Mouse (Mus musculus) erythroblast, embryonic 14.5 days (primary cell): ENCODE data around the gene Klf6. TPM values are rescaled to one million over a fixed set of nuclear protein-coding genes. Genes with fewer than 3 reads are reported as not detected.

Experiments
- H3K27me3 ChIP-seq: 2 replicates; pipeline ENCODE4 v1.6.1; 2012; ENCODE audit warnings: inconsistent platforms; ENCODE audit not compliant: control insufficient read depth
- H3K36me3 ChIP-seq: 2 replicates; pipeline ENCODE4 v1.6.1; 2012; ENCODE audit warnings: mild to moderate bottlenecking, inconsistent platforms; ENCODE audit not compliant: control insufficient read depth
- H3K4me1 ChIP-seq: 2 replicates; pipeline ENCODE4 v1.6.1; 2012; ENCODE audit warnings: inconsistent platforms; ENCODE audit not compliant: control insufficient read depth
- H3K4me3 ChIP-seq: replicated peaks from 2 replicates; pipeline ENCODE3; 2012; ENCODE audit warnings: moderate library complexity, mild to moderate bottlenecking, inconsistent platforms
- H3K9me3 ChIP-seq: 2 replicates; pipeline ENCODE4 v1.6.1; 2012; ENCODE audit warnings: low read length, inconsistent platforms, mixed read lengths; ENCODE audit not compliant: control insufficient read depth
- GATA1 ChIP-seq: IDR thresholded peaks from 2 replicates; pipeline ENCODE4 v1.6.1; 2012; ENCODE audit warnings: low read length, inconsistent platforms, mixed read lengths
- TAL1 ChIP-seq: IDR thresholded peaks from 3 replicates; pipeline ENCODE4 v1.6.1; 2012; ENCODE audit warnings: low read length, inconsistent platforms, mixed read lengths
- polyA plus RNA-seq: library from polyadenylated mRNA; stranded (reverse); fragments of >175 nt; gene quantifications from 2 replicates; pipeline ENCODE4 v1.2.3, GENCODE M21; 2012

Gene Klf6
- polyA plus RNA-seq, 1 experiment, result 3.4 TPM

DNA sequence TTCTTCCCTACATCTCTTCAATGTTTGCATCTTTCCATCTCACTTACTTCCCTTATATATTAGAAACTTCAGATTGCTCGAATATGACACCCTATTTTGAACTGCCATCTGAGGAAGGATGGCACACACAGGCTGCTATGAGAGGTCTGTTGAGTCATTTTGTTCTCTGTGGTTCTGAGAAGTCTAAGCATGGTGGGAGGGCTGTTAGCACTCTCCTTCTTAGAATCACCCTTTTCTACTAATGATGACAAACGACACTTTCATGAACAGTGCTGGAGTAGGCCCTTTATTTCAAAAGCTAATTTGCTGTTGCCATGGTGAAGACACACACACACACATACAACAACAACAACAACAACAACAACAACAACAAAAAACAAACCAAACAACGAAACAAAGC is 28.8 kb downstream of the Klf6 start:
- TF ChIP-seq TAL1, result no peak
- no peak for TF ChIP-seq GATA1
- H3K36me3 ChIP-seq, result no peaks in the 10 kb centered on the region
- H3K4me3 ChIP-seq, result no peak overlapping the region

DNA sequence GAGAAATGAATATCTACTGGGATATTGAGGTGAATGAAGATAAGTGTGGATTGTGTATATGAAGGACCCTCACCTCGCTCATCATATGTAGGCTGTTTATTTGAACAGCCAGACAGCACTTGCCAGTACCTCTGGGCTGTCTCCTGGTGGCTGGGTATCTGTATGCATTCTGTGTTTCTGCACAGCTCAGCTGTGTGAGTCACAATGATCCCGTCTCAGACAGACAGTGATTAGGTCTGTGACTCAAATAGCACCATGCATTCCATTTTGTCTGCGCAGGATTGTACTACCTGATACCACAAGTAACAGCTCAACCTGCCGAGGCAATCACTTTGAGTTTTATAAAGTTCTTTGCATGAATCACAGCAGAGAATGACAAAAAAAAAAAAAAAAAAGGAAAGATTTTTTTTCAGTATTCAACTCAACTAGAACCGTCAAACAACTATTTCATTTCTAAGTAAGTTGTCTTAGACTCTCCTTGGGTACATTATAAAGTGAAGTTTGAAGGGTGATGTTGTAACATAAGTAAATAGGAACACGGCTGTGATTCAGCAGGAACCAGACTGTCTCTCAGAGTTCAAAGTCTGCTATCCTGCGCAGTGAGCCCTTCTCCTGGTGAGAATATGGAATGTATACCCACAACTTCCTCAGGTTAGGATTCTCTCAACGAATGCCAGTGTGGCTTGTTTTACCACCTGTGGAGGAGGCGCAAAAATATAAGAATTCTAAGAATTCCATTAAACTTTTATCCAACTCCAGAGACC is 31.6 kb downstream of the Klf6 start:
- H3K36me3 ChIP-seq, result no peaks in the 10 kb centered on the region
- H3K4me3 ChIP-seq, result no peak overlapping the region
- no peaks in the 10 kb centered on the region for H3K9me3 ChIP-seq
- H3K4me1 ChIP-seq, result no peaks in the 10 kb centered on the region
- no peak for TF ChIP-seq TAL1
- no peak for TF ChIP-seq GATA1
- no peaks in the 10 kb centered on the region for H3K27me3 ChIP-seq

More for the DNA sequence above, 28.8 kb downstream of the Klf6 start:
- Histone ChIP-seq H3K4me1 (no peaks in the 10 kb centered on the region), H3K27me3 (no peaks in the 10 kb centered on the region), H3K9me3 (no peaks in the 10 kb centered on the region)

DNA sequence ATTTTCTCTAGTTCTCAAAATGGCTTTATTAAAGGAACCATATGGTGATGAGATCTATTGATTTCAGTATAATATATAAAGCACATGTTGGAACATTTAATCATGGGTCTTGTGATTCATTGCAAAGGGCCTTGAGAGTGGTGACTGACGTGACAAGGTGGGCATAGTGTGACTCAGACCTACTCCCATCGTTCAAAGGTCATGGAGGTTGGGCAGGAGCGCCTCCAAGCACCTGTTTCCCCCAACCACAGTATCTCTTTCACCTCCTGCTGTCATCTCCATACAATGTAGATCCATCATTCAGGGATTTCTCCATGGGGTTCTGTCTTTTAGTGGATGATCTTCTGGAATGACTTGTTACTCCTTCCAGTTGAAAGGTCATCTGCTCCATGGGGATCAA is 33.6 kb downstream of the Klf6 start:
- Histone ChIP-seq H3K36me3 (no peaks in the 10 kb centered on the region), H3K27me3 (no peaks in the 10 kb centered on the region), H3K4me3 (no peak overlapping the region), H3K4me1 (no peaks in the 10 kb centered on the region), H3K9me3 (no peaks in the 10 kb centered on the region)
- TF ChIP-seq TAL1, result no peak
- no peak for TF ChIP-seq GATA1

GRCm38 (mm10) chr13:5895851-5896250 is 34.6 kb downstream of the Klf6 start:
- H3K27me3 ChIP-seq, result no peaks in the 10 kb centered on the region
- no peaks in the 10 kb centered on the region for H3K4me1 ChIP-seq
- H3K36me3 ChIP-seq, result no peaks in the 10 kb centered on the region
- H3K9me3 ChIP-seq, result no peaks in the 10 kb centered on the region
- no peak for TF ChIP-seq GATA1
- H3K4me3 ChIP-seq, result no peak overlapping the region

DNA sequence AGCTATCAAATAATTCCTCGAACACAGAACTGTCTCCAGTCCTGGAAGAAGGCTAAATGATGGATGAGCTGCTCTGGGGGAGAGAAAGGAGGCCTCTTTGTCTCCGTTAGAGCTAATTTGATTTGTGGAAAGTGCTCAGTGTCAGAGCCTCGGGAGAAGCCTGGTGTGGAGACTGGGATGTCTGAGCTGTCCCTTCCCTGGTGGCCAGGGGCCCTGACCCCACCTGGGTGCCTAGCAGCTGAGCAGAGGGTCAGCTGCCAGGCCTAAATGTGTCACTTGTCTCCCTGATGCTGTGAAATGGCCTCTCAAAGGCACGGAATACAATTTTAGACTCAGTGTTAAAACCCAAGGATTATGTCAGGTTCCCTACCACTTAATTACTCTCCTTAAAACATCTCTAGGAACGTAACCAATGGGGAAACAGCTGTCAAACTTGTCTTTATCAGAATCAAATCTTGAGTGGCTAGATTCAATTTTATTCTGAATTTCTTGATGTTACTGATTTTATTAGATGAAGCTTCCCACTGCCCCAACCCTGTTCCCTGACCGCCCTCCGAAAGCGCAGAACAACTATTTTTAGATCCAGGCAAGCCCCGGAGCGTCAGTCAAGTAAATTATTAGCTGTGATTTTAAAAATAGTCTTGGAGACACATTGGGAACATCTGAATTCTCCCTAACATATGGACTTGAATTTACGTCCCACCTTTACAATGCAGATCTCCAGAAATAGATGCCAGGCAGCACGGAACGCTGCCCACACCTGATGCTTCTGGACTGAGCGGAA is 36.1 kb downstream of the Klf6 start:
- no peaks in the 10 kb centered on the region for H3K9me3 ChIP-seq
- no peak overlapping the region for H3K4me3 ChIP-seq
- H3K36me3 ChIP-seq, result no peaks in the 10 kb centered on the region
- TF ChIP-seq GATA1, result no peak
- TF ChIP-seq TAL1, result no peak
- no peaks in the 10 kb centered on the region for H3K27me3 ChIP-seq
- no peaks in the 10 kb centered on the region for H3K4me1 ChIP-seq

- Histone ChIP-seq H3K4me3 (no peak overlapping the region), H3K4me1 (no peaks in the 10 kb centered on the region), H3K9me3 (no peaks in the 10 kb centered on the region), H3K27me3 (no peaks in the 10 kb centered on the region), H3K36me3 (no peaks in the 10 kb centered on the region)
- TF ChIP-seq GATA1, result no peak
- TF ChIP-seq TAL1, result no peak
Measured at GRCm38 (mm10) chr13:5899021-5899420, 37.7 kb downstream of the Klf6 start.

GRCm38 (mm10) chr13:5899641-5900040 is 38.4 kb downstream of the Klf6 start:
- H3K27me3 ChIP-seq, result no peaks in the 10 kb centered on the region
- H3K4me1 ChIP-seq, result no peaks in the 10 kb centered on the region
- no peaks in the 10 kb centered on the region for H3K9me3 ChIP-seq
- TF ChIP-seq TAL1 (no peak), GATA1 (no peak)
- no peaks in the 10 kb centered on the region for H3K36me3 ChIP-seq
- H3K4me3 ChIP-seq, result no peak overlapping the region

GRCm38 (mm10) chr13:5913201-5913600 is 51.9 kb downstream of the Klf6 start:
- no peaks in the 10 kb centered on the region for H3K36me3 ChIP-seq
- H3K4me1 ChIP-seq, result no peaks in the 10 kb centered on the region
- no peaks in the 10 kb centered on the region for H3K9me3 ChIP-seq
- no peak overlapping the region for H3K4me3 ChIP-seq
- H3K27me3 ChIP-seq, result no peaks in the 10 kb centered on the region
- TF ChIP-seq GATA1 (no peak), TAL1 (no peak)

DNA sequence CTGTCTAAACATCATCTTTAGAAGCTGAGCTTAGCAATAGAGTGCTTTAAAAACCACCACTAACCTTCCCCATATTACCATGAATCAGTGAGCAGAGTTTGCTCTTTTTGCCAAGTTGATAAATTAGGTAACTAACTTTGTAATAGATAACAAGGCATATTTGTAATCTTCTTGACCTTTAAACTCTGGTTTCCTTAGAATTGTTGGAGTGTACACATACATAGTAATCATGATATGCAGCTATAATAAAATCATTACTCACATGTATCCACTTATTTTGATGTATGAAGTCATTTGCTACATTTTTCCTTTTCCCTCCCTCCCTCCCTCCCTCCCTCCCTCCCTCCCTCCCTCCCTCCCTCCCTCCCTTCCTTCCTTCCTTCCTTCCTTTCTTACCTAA is 56.1 kb downstream of the Klf6 start:
- no peaks in the 10 kb centered on the region for H3K9me3 ChIP-seq
- no peaks in the 10 kb centered on the region for H3K27me3 ChIP-seq
- no peaks in the 10 kb centered on the region for H3K4me1 ChIP-seq
- TF ChIP-seq TAL1 (no peak), GATA1 (no peak)
- no peak overlapping the region for H3K4me3 ChIP-seq
- H3K36me3 ChIP-seq, result no peaks in the 10 kb centered on the region
